Mouse (Mus musculus) bone marrow, adult 2 months (tissue): ENCODE measurements at regions not wholly inside any gene's neighbourhood (a gene's known extent, or its start where the extent isn't known, plus 50 kb on each side); places are given as distances from the start of the nearest gene placed in this dataset.

Source experiments
- H3K27ac ChIP-seq: fragments of 200-500 bp; 2 replicates; pipeline ENCODE4 v1.5.1; 2012; ENCODE audit warnings: low read depth, mild to moderate bottlenecking, control low read depth, inconsistent platforms, low read length; ENCODE audit not compliant: control insufficient read depth, poor library complexity, insufficient read depth
- H3K4me1 ChIP-seq: fragments of 200-500 bp; 2 replicates; pipeline ENCODE4 v1.6.1; 2011; ENCODE audit warnings: low read length; ENCODE audit not compliant: control insufficient read depth, insufficient read depth
- H3K4me3 ChIP-seq: fragments of 200-500 bp; replicated peaks from 2 replicates; pipeline ENCODE3; 2011; ENCODE audit warnings: mild to moderate bottlenecking, low read depth, low read length, control low read depth; ENCODE audit not compliant: control insufficient read depth
- CTCF ChIP-seq: fragments of 200-500 bp; IDR thresholded peaks from 2 replicates; pipeline ENCODE4 v1.5.1; 2011; ENCODE audit warnings: low read length, control low read depth; ENCODE audit not compliant: control insufficient read depth, insufficient read depth
- POLR2A ChIP-seq: fragments of 200-500 bp; IDR thresholded peaks from 2 replicates; pipeline ENCODE4 v1.6.1; 2011; ENCODE audit warnings: low read depth, mild to moderate bottlenecking, control low read depth, low read length, borderline replicate concordance; ENCODE audit not compliant: control insufficient read depth
- WGBS: fragments of 180-500 bp; shearing (Covaris S2); methylation state at CpG from one replicate; pipeline ENCODE4 v1.1.7; 2018; 5-methylcytosine and 5-hydroxymethylcytosine counted together

GRCm38 (mm10) chr12:25200161-25200560 is 103.2 kb upstream of the Id2 start:
- Histone ChIP-seq H3K4me3 (no peak overlapping the region), H3K27ac (no peak overlapping the region), H3K4me1 (peaks cover 7% of the 10 kb centered on the region)
- 57% methylated on average over 4 of the region's 4 CpGs for WGBS
- TF ChIP-seq POLR2A: no peak
- no peak for TF ChIP-seq CTCF

DNA sequence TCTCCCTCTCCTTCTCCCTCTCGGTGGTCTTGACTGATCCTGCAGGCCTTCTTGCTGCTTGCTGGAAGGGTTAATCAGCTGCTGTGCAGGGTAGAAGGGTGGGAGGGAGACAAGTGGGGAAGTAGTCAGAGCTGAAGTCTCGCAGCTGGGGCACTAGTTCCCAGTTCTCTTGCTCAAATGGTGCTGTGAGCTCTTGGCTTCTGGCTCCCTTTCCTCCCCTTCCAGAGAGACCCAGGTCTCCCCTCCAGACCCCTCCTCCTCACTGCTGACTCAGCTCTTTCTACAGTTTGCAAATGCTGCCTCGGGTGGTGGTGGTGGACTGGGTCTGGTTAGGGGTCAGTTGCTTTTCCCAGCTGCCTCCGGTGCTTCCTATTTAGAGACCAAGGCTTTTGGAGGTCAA is 100.8 kb upstream of the Id2 start:
- no peaks in the 10 kb centered on the region; the same call in none of the 2 replicates for H3K4me1 ChIP-seq
- no peak overlapping the region for H3K27ac ChIP-seq
- no peak for TF ChIP-seq CTCF
- TF ChIP-seq POLR2A: no peak
- 23% methylated on average over 3 of the region's 4 CpGs for WGBS
- no peak overlapping the region for H3K4me3 ChIP-seq

DNA sequence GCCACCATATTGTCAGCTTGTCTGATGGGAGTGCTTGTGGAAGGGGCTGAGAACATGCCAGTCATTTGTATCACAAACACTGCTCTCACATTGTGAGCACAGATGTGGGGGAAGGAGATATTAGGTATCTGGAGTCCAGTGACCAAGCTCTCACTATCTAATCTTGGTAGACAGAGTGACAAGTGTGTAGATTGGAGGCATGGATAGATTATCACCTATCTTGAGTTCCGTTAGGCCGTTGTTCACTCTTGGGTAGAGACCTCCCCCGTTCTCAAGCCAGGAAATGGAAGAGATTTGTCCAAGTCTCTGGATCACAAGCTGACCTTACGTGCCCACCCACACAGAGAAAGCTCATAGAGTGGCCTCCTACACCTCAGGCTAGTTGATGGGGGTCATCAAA is 99.1 kb upstream of the Id2 start:
- TF ChIP-seq CTCF: no peak
- WGBS: 68% methylated on average over 4 of the region's 4 CpGs
- peaks cover 2% of the 10 kb centered on the region; the same call in 1 of the 2 replicates for H3K4me1 ChIP-seq
- H3K27ac ChIP-seq: no peak overlapping the region
- no peak overlapping the region for H3K4me3 ChIP-seq

GRCm38 (mm10) chr12:25192216-25192615 is 95.3 kb upstream of the Id2 start:
- TF ChIP-seq CTCF (no peak), POLR2A (no peak)
- Histone ChIP-seq H3K27ac (no peak overlapping the region), H3K4me3 (no peak overlapping the region), H3K4me1 (peaks cover 14% of the 10 kb centered on the region)
- WGBS: 55% methylated on average over 6 of the region's 6 CpGs

- peak overlapping the region; percentile 91 for H3K27ac ChIP-seq
- H3K4me1 ChIP-seq: peaks cover 14% of the 10 kb centered on the region
- 3% methylated on average over 6 of the region's 6 CpGs for WGBS
- TF ChIP-seq POLR2A: no peak
- TF ChIP-seq CTCF: no peak
- H3K4me3 ChIP-seq: no peak overlapping the region
Observed at GRCm38 (mm10) chr12:25190360-25190759, 93.4 kb upstream of the Id2 start.

DNA sequence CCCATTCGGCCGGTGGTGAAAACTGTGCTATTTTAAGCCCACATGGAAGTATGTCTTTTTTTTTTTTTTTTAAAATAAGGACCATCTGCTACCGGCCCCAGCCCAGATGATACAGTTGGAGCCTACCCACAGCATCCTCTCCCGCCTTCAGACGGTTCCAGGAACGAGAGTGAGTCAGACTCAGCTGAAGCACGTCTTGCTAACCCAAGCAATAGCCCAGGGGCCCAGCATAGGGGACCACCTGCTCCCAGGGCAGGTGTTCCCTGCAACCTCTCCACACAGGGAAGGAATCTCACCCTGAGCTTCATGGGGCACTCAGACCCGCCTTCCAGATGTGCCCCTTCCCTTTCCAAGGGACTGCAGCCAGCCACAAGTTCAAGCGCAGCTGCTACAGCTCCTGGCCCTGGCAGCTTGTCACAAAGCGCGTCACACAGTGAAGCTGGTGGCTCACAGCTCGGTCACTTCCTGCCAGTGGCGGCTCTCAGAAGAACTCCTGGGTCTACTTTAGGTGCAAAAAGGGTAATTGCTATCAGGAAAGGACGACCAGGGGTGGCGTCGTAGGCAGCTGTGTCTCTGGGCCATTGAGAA is 92.3 kb upstream of the Id2 start:
- TF ChIP-seq CTCF (no peak), POLR2A (peak; percentile 57; the same call in 1 of the 2 replicates)
- Histone ChIP-seq H3K4me1 (peaks cover 14% of the 10 kb centered on the region), H3K27ac (peak overlapping the region; percentile 91), H3K4me3 (no peak overlapping the region)
- WGBS: 7% methylated on average over 16 of the region's 16 CpGs

DNA sequence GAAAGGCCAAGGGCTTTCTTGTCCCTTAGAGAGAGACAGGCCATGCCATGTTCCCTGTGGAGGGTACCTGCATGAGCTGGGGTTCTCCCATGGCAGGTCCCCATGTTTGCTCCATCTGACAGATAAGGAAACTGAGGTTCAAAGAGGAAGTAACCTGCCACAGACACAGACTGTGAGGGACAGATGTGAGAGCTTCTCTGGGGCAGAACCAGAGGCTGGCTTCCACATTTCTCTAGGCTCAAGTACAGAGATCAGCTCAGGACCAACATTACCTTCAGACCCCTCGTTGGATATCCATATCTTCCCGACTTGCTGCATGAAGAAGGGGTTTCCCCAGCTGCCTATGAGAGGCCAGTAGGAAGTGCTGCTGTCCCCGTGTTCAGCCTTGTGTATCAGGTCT is 91.6 kb upstream of the Id2 start:
- Histone ChIP-seq H3K4me3 (no peak overlapping the region), H3K4me1 (peaks cover 14% of the 10 kb centered on the region), H3K27ac (peak overlapping the region; percentile 91)
- TF ChIP-seq CTCF (no peak), POLR2A (no peak)
- 8% methylated on average over 3 of the region's 3 CpGs for WGBS

DNA sequence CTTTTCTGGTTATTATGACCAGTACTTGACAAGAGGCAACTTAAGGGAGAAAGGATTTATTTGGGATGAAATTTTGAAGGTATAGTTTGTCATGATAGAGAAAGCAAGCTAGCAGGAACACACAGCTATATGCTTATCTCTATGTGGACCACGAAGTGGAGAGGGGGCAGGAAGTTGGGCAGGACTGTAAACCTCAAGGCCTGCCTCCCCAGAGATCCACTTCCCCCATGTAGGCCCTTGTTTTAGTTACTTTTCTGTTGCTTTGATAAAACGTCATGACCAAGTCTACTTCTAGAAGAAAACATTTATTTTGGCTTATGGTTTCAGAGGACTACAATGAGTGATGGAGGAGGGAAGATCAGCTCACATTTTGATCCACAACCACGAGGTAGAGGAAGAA is 90.3 kb upstream of the Id2 start:
- Histone ChIP-seq H3K4me3 (no peak overlapping the region), H3K4me1 (peaks cover 14% of the 10 kb centered on the region), H3K27ac (no peak overlapping the region)
- 26% methylated on average over 3 of the region's 3 CpGs for WGBS
- no peak for TF ChIP-seq POLR2A
- no peak for TF ChIP-seq CTCF

DNA sequence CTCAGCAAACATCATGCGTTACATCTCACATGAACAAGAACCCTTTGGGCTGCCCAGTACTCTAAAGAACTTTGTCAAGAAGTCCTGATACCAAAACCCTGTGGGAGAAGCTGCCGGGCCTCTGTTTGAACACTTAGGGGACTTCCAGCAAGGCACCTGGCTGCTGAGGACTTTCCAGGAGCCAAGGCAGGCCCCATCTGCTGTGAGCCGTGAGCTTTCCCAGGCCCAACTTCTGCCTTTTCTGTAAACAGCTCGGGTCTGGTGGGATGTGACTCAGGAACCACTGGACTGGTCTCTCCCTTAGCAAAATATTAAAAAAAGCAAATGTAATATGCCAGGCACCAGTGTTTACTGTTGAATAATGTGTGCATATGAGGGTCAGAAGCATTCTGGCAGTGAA is 85.7 kb upstream of the Id2 start:
- Histone ChIP-seq H3K4me3 (no peak overlapping the region), H3K4me1 (peaks cover 8% of the 10 kb centered on the region), H3K27ac (no peak overlapping the region)
- WGBS: 75% methylated on average over 4 of the region's 4 CpGs
- no peak for TF ChIP-seq CTCF
- TF ChIP-seq POLR2A: no peak
